Mouse (Mus musculus) kidney, adult 8-10 months (tissue): ENCODE results near the gene Ppp5c.

Experiments
- DNase-seq, 2 experiments: peaks; one replicate each; pipeline ENCODE4 v3.0.0; 2022

The Ppp5c gene

GRCm38 (mm10) chr7:17050933-17051594, 23.3 kb upstream of the Ppp5c start:
- peak; percentile 63 to 79 for DNase-seq

DNA sequence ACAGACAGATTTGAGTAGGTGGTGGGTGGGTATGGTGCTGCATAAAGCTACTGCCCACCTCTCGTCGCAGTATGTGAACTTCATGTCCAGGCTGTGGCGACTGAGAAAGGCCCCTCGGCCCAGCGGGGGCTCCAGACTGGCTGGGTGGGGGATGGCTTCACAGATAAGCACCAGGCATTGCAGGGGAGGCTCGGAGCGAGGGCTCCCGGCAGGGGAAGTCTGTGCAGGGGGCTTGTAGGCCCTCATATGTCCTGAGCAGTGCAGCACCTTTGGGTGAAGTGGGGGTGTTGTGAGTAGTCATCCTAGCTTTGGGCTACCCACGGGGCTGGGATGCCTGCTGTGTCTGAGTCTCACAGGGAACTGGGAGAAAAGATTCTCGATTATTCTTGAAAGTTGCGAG, 22.8 kb upstream of the Ppp5c start:
- no peak for DNase-seq

- no peak for DNase-seq
Measured at GRCm38 (mm10) chr7:17048431-17049190, 20.9 kb upstream of the Ppp5c start.

DNA sequence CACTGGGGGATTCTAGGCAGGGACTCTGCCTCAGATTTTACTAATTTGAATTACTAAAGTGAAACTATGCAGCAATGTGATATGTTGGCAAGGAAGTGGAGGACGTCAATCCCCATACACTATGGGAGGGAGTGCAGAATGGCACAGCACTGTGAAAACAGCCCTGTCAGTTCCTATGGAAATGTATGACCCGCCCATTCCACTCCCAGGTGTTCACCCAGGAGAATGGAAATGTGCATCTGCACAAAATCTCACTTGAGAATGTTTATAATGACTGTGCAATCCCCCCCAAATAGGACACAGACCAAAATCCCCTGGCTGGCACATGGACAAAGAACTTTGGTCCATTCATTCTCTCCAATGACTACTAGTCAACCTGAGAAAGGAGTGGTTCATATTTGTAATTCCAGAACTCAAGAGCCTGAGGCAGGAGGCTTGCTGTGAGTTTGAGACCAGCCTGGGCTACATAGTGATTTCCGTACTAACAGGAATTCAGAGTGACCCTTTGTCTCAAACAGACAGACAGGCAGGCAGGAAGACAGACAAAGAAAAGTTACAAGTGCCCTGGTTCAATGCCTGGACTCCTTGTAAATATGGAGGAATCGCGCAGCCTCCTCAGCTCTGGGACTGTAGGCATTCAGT, 19.4 kb upstream of the Ppp5c start:
- no peak for DNase-seq

- DNase-seq: no peak
Measured at GRCm38 (mm10) chr7:17045743-17046142, 18.0 kb upstream of the Ppp5c start.

GRCm38 (mm10) chr7:17039373-17039772, 11.6 kb upstream of the Ppp5c start:
- no peak for DNase-seq

DNA sequence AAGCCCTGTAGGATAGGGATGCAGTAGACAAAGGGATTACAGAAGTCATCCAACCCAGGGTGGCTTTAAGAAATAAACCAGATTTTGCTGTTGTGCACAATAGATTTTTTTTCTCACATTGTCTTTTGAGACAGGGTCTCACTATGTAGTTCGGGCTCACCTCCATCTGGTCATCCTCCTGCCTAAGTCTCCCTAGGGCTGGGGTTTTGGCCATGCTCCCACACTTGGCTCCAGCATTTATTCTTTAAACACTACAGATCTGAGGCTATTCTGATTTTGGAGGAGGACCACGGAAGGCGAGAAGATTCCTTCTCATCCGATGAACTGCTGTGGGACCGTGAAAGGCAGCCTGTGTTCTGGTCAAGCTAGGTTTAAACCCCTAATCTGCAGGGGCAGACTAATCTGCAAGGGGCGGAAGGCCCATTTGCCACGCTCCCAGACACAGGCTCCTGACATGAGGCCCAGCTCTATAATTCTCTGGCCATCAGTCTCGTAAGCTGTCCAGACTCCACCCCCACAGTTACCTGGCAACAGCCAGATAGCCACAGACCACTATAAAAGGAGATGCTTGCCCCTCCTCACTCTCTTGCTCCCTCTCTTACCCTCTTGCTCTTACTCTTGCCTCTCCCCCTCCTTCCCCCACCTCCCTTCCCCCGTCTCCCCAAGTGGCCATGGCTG, 10.4 kb upstream of the Ppp5c start:
- no peak for DNase-seq

- DNase-seq: no peak
Measured at GRCm38 (mm10) chr7:17030239-17030638, 2.5 kb upstream of the Ppp5c start.

- DNase-seq: no peak
Measured at GRCm38 (mm10) chr7:17028923-17029322, 1.2 kb upstream of the Ppp5c start.

GRCm38 (mm10) chr7:17026710-17027587, 775 bp downstream of the Ppp5c start:
- peak; percentile 71 to 75 for DNase-seq

GRCm38 (mm10) chr7:17025896-17026622, 1.7 kb downstream of the Ppp5c start:
- DNase-seq: no peak

DNA sequence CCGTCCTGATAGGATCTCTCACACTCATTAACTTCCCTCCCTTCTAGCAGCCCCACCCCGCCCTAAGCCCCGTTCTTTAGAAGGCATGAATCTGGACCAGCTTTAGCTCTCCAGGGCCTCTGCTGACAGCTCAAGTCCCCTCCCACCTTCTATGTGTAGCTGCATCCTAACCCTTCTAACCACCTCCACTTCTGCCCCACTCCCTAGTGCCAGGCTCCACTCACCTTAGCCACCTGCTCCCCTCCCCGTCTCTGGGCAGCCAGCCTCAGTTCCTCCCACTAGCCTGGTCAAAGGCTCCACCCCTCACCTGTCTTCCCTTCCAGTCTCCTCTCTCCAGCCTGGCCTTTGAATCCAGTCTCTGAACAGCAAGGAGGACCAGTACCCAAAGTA, 2.2 kb downstream of the Ppp5c start:
- peak in 1 of 2 experiments; percentile 45 for DNase-seq

GRCm38 (mm10) chr7:17024814-17025504, 2.8 kb downstream of the Ppp5c start:
- DNase-seq: peak; percentile 73 to 75

DNA sequence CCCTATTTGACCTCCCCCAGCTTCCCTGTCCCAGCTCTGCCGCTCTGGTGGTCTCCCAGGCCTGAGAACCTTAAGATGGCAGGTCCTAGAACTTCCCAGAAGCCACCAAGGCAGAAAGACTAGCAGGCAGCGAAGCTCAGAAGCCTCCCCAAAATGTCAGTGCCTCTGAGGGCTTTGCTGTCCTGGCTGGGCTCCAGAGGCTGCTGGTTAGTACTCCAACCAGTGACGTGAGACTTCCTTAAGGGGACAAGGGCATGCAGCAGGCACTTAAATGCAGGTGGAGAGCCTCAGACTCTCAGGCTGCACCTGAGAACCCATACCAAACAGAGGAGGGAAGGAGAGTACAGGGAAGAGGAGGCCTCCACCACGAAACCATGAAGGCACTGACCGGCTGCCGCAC, 3.6 kb downstream of the Ppp5c start:
- DNase-seq: peak in 1 of 2 experiments; percentile 44

DNA sequence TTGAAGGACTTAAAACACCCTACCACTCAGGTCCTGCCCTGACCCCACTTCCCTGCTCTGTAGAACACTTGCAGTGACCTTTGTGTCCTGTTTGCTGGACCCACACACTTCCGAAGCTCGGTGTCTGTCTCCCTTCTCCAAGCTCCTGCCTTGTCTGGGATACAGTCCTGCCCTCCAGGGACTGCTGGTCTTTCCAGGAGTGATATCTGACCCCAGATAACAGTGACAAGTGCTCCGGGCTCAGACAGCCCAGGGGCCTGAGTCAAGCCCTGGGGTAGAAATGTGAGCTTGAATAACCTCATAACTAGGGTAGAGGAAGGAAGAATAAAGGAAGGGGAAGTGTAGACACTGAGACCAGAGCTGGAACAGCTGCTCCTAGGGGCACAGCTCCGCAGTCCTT, 4.0 kb downstream of the Ppp5c start:
- no peak for DNase-seq

- DNase-seq: no peak
Measured at GRCm38 (mm10) chr7:17022176-17022575, 5.5 kb downstream of the Ppp5c start.

- no peak for DNase-seq
Measured at GRCm38 (mm10) chr7:17019426-17020166, 8.1 kb downstream of the Ppp5c start.

DNA sequence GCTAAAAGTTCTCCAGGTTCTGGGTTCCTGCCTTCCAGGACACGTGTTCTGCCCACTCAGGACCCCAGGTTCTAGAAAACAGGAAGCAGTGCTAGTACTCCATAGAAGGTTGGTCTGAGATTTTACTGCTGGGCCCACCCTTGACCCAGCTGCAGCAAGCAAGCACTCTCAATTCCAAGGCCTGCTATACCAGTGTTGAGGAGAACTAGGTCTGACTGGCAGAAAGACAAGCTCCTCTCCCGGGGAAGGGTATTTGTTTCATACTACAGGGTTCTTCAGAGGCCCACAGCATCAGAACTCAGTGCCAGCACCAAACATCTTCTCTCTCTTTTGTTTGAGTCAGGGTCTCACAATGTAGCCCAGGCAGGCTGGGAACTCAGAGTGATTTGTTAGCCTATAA, 9.8 kb downstream of the Ppp5c start:
- no peak for DNase-seq

GRCm38 (mm10) chr7:17017036-17017435, 10.7 kb downstream of the Ppp5c start:
- peak; percentile 94 for DNase-seq

DNA sequence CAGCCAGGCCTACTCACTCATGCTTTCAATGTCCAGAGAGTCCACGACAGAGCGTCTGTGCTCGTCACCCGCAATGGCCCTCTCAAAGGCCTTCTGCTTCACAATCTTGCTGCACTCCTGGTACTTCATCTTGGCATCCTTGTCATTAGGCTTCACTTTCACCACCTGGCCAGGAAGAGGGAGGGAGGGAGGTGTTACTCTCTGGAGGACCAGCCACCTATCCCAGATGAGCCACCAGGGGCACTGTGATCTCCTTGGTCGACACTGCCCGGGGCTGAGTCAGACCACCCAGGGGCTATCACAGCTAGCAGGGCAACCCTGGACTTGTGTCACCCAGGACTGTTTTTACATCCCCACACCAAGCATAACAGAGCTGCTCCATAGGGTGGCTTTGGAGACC, 12.3 kb downstream of the Ppp5c start:
- DNase-seq: no peak
